In the genomic region with DNA sequence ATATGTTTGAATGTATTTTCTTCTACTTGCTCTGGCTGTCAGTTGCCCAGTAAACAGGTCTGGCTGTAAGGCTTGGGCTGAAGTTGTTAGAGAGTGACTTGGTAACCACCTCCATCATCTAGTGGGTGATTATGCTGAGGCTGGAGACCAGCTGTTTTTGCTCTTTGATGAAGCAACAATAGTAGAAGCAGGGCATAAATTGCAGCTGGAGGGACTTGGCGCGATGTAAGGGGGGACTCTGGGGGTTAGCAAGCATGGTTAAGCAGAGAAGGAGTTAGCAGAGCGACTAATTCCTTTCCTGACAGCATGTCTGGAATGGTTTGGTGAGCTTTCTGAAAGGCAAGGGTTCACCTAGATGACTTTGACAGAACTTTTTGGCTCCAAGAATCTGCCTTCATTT, we compare ENCODE assay signal across 12 mouse cellular contexts.
DNase-seq lines count a peak whose midpoint lies in the region; ATAC-seq and TF ChIP-seq lines count a peak whose summit lies in the region.
"Had no signal": no experiment of that assay in that cellular context is flagged by ENCODE, and none has a peak within 500 bp of the region (broad histone marks: within the 10 kb centered on the region; RNA-seq: fewer than 3 reads in every experiment).

No protein-coding gene starts in this region.

- H3K9ac ChIP-seq in forebrain, embryonic 14.5 days (ENCODE audit: low read length), result no peak overlapping the region
- H3K9ac ChIP-seq in forebrain, embryonic 13.5 days, result no peak overlapping the region
- H3K9ac ChIP-seq in kidney, postnatal 0 days (ENCODE audit: low read depth, low read length), result no peak overlapping the region
- H3K9ac ChIP-seq in limb, embryonic 13.5 days, result no peak overlapping the region
- no peak overlapping the region for H3K9ac ChIP-seq in intestine, embryonic 15.5 days
- H3K9ac ChIP-seq: liver, embryonic 14.5 days had no signal

- TF ChIP-seq CTCF in kidney, postnatal 0 days (IDR thresholded peaks at IDR 0.05; ENCODE audit: low read depth), result no peak

- H3K4me3 ChIP-seq in forebrain, embryonic 14.5 days (ENCODE audit: low read depth, low read length), result no peak overlapping the region
- H3K4me3 ChIP-seq in forebrain, embryonic 13.5 days, result no peak overlapping the region
- H3K4me3 ChIP-seq in kidney, postnatal 0 days (replicated peaks; ENCODE audit: low read depth, low read length), result no peak overlapping the region
- H3K4me3 ChIP-seq in limb, embryonic 13.5 days, result no peak overlapping the region
- H3K4me3 ChIP-seq in intestine, embryonic 15.5 days (replicated peaks), result no peak overlapping the region
- H3K4me3 ChIP-seq: erythroblast, embryonic 14.5 days had no signal

- 0 out of 2 replicates have a peak, but pooled peaks cover 4% of the 10 kb centered on the region for H3K4me1 ChIP-seq in forebrain, embryonic 14.5 days (ENCODE audit: control insufficient read depth, insufficient read depth, low read length)
- peaks cover 8% of the 10 kb centered on the region for H3K4me1 ChIP-seq in forebrain, embryonic 13.5 days
- H3K4me1 ChIP-seq in kidney, postnatal 0 days (replicated peaks; ENCODE audit: insufficient read depth, low read length), result no peaks in the 10 kb centered on the region
- H3K4me1 ChIP-seq in limb, embryonic 13.5 days, result peaks cover 6% of the 10 kb centered on the region
- H3K4me1 ChIP-seq in intestine, embryonic 15.5 days (replicated peaks), result no peaks in the 10 kb centered on the region

- no peak overlapping the region for H3K27ac ChIP-seq in forebrain, embryonic 14.5 days (ENCODE audit: low read depth, low read length)
- no peak overlapping the region for H3K27ac ChIP-seq in forebrain, embryonic 13.5 days
- no peak overlapping the region for H3K27ac ChIP-seq in kidney, postnatal 0 days
- H3K27ac ChIP-seq in limb, embryonic 13.5 days, result no peak overlapping the region
- H3K27ac ChIP-seq in intestine, embryonic 15.5 days, result no peak overlapping the region
- H3K27ac ChIP-seq: liver, embryonic 14.5 days had no signal

- no peaks in the 10 kb centered on the region for H3K9me3 ChIP-seq in forebrain, embryonic 14.5 days (replicated peaks; ENCODE audit: control insufficient read depth, low read length)
- H3K9me3 ChIP-seq in forebrain, embryonic 13.5 days (replicated peaks), result no peaks in the 10 kb centered on the region
- H3K9me3 ChIP-seq in kidney, postnatal 0 days (replicated peaks; ENCODE audit: low read length), result no peaks in the 10 kb centered on the region
- H3K9me3 ChIP-seq in limb, embryonic 13.5 days, result no peaks in the 10 kb centered on the region
- H3K9me3 ChIP-seq in intestine, embryonic 15.5 days, result no peaks in the 10 kb centered on the region

- peak; percentile 46; the same call in 1 of the 2 replicates for ATAC-seq in forebrain, embryonic 14.5 days
- ATAC-seq in forebrain, embryonic 13.5 days, result no peak
- ATAC-seq in kidney, postnatal 0 days (replicated peaks; ENCODE audit: low FRiP score, low read depth), result no peak
- ATAC-seq in limb, embryonic 13.5 days (ENCODE audit: low FRiP score, low read depth), result peak; percentile 32; the same call in 1 of the 2 replicates
- ATAC-seq in intestine, embryonic 15.5 days, result no peak

- DNase-seq in forebrain, embryonic 14.5 days (ENCODE audit: low spot score), result peak; percentile 10
- peak; percentile 72 for DNase-seq in kidney, postnatal 0 days (ENCODE audit: low spot score)
- DNase-seq in kidney, adult 18-20 months, result no peak
- DNase-seq in embryo, embryonic 11 days, result peak; percentile 19
- DNase-seq in adrenal gland, postnatal 10 days, result no peak
- DNase-seq: cerebellum, postnatal 14 days; kidney, adult 8-10 months had no signal

- 16% methylated on average over 3 of the region's 3 CpGs for WGBS in forebrain, embryonic 14.5 days
- WGBS in forebrain, embryonic 13.5 days, result 19% methylated on average over 3 of the region's 3 CpGs
- 9% methylated on average over 3 of the region's 3 CpGs for WGBS in kidney, postnatal 0 days
- WGBS in limb, embryonic 13.5 days, result 20% methylated on average over 3 of the region's 3 CpGs
- WGBS in intestine, embryonic 15.5 days, result 60% methylated on average over 3 of the region's 3 CpGs

- H3K27me3 ChIP-seq in forebrain, embryonic 14.5 days (replicated peaks; ENCODE audit: control insufficient read depth, insufficient read depth, low read length), result no peaks in the 10 kb centered on the region
- no peaks in the 10 kb centered on the region for H3K27me3 ChIP-seq in forebrain, embryonic 13.5 days
- no peaks in the 10 kb centered on the region for H3K27me3 ChIP-seq in kidney, postnatal 0 days (ENCODE audit: insufficient read depth, low read length)
- no peaks in the 10 kb centered on the region for H3K27me3 ChIP-seq in limb, embryonic 13.5 days
- no peaks in the 10 kb centered on the region for H3K27me3 ChIP-seq in intestine, embryonic 15.5 days (replicated peaks)

- no peaks in the 10 kb centered on the region for H3K36me3 ChIP-seq in forebrain, embryonic 14.5 days (ENCODE audit: control insufficient read depth, insufficient read depth, low read length)
- no peaks in the 10 kb centered on the region for H3K36me3 ChIP-seq in forebrain, embryonic 13.5 days (ENCODE audit: poor library complexity, severe bottlenecking)
- H3K36me3 ChIP-seq in kidney, postnatal 0 days (ENCODE audit: insufficient read depth, low read length), result no peaks in the 10 kb centered on the region
- no peaks in the 10 kb centered on the region for H3K36me3 ChIP-seq in limb, embryonic 13.5 days
- H3K36me3 ChIP-seq in intestine, embryonic 15.5 days, result no peaks in the 10 kb centered on the region

- no peak overlapping the region for H3K4me2 ChIP-seq in forebrain, embryonic 14.5 days (ENCODE audit: low read length)
- H3K4me2 ChIP-seq in forebrain, embryonic 13.5 days, result no peak overlapping the region
- H3K4me2 ChIP-seq in kidney, postnatal 0 days (ENCODE audit: low read length), result no peak overlapping the region
- no peak overlapping the region for H3K4me2 ChIP-seq in limb, embryonic 13.5 days (replicated peaks)
- no peak overlapping the region for H3K4me2 ChIP-seq in intestine, embryonic 15.5 days (replicated peaks)

Comparison
In these comparisons a context has a peak if more than half of its experiments do, and no peak if none do; other contexts are left out.
1. ATAC-seq: peak in forebrain, embryonic 14.5 days (single experiment) and limb, embryonic 13.5 days (single experiment); none in forebrain, embryonic 13.5 days (single experiment), kidney, postnatal 0 days (single experiment) and intestine, embryonic 15.5 days (single experiment).
2. DNase-seq: peak in forebrain, embryonic 14.5 days (single experiment), kidney, postnatal 0 days (single experiment) and embryo, embryonic 11 days (single experiment); none in kidney, adult 18-20 months (single experiment) and adrenal gland, postnatal 10 days (single experiment).